Mouse (Mus musculus) stomach, embryonic 14.5 days (tissue): ENCODE data around the gene Creb3l1. TPM values are rescaled to one million over a fixed set of nuclear protein-coding genes. Genes with fewer than 3 reads are reported as not detected.

Experiments used
- ATAC-seq: fragments of 200-750 bp; cut with Nextera tagmentation; 2 replicates; pipeline ENCODE4 v1.8.0; 2017; ENCODE audit warnings: low read depth, moderate TSS enrichment; ENCODE audit not compliant: insufficient number of reproducible peaks, insufficient read depth, low FRiP score
- H3K27ac ChIP-seq: fragments of 300-500 bp; sonication (generic); 2 replicates; pipeline ENCODE4 v1.5.1; 2014; ENCODE audit warnings: mild to moderate bottlenecking, low read length, moderate library complexity, mixed read lengths
- H3K27me3 ChIP-seq: fragments of 300-500 bp; sonication (generic); 2 replicates; pipeline ENCODE4 v1.6.1; 2014; ENCODE audit warnings: low read length, control low read depth, mixed read lengths; ENCODE audit not compliant: control insufficient read depth, insufficient read depth
- H3K36me3 ChIP-seq: fragments of 300-500 bp; sonication (generic); 2 replicates; pipeline ENCODE4 v1.6.1; 2014; ENCODE audit warnings: mild to moderate bottlenecking, control low read depth, low read length, moderate library complexity, mixed read lengths; ENCODE audit not compliant: control insufficient read depth, insufficient read depth
- H3K4me1 ChIP-seq: fragments of 300-500 bp; sonication (generic); 2 replicates; pipeline ENCODE4 v1.6.1; 2014; ENCODE audit warnings: low read length, control low read depth, mixed read lengths; ENCODE audit not compliant: control insufficient read depth, insufficient read depth
- H3K4me2 ChIP-seq: fragments of 300-500 bp; sonication (generic); replicated peaks from 2 replicates; pipeline ENCODE4 v1.6.1; 2014; ENCODE audit warnings: low read depth, low read length, control low read depth
- H3K4me3 ChIP-seq: fragments of 300-500 bp; sonication (generic); 2 replicates; pipeline ENCODE4 v1.5.1; 2014; ENCODE audit warnings: low read depth, low read length, control low read depth
- H3K9ac ChIP-seq: fragments of 300-500 bp; sonication (generic); replicated peaks from 2 replicates; pipeline ENCODE4 v1.6.1; 2014; ENCODE audit warnings: low read depth, mild to moderate bottlenecking, control low read depth, low read length, moderate library complexity, mixed read lengths
- H3K9me3 ChIP-seq: fragments of 300-500 bp; sonication (generic); 2 replicates; pipeline ENCODE4 v1.6.1; 2016; ENCODE audit warnings: low read depth, low read length, control low read depth; ENCODE audit not compliant: control insufficient read depth
- WGBS: fragments of 180-500 bp; shearing (Covaris S2); extraction: QIAGEN DNeasy Blood & Tissue Kit; methylation state at CpG from one replicate; pipeline ENCODE4 v1.1.7; 2014; 5-methylcytosine and 5-hydroxymethylcytosine counted together
- polyA plus RNA-seq: library from polyadenylated mRNA; unstranded; fragments of >200 nt; fragmentation: Nextera tagmentation; extraction: Ambion mirVana; gene quantifications from 2 replicates; pipeline ENCODE4 v1.2.1, GENCODE M21; 2014

The Creb3l1 gene
- polyA plus RNA-seq, 1 experiment from 2014 or later, result 35.2 TPM

- Histone ChIP-seq H3K36me3 (no peaks in the 10 kb centered on the region), H3K4me2 (no peak overlapping the region), H3K27me3 (no peaks in the 10 kb centered on the region), H3K4me1 (peaks cover 49% of the 10 kb centered on the region), H3K9ac (no peak overlapping the region), H3K9me3 (no peaks in the 10 kb centered on the region), H3K27ac (no peak overlapping the region), H3K4me3 (no peak overlapping the region)
- 87% methylated on average over 6 of the region's 6 CpGs for WGBS
- ATAC-seq, result no peak
Observed at GRCm38 (mm10) chr2:92014248-92014647, 10.1 kb downstream of the Creb3l1 start.

GRCm38 (mm10) chr2:92012768-92013445, 11.4 kb downstream of the Creb3l1 start:
- Histone ChIP-seq H3K27me3 (no peaks in the 10 kb centered on the region), H3K27ac (peak overlapping the region; percentile 84), H3K9ac (no peak overlapping the region; the same call in 1 of the 2 replicates), H3K4me1 (peaks cover 44% of the 10 kb centered on the region), H3K9me3 (no peaks in the 10 kb centered on the region), H3K4me2 (peak overlapping the region; percentile 4; the same call in 1 of the 2 replicates), H3K4me3 (no peak overlapping the region), H3K36me3 (no peaks in the 10 kb centered on the region)
- 21% methylated on average over 8 of the region's 8 CpGs for WGBS
- ATAC-seq, result peak; percentile 64; the same call in 1 of the 2 replicates

- ATAC-seq, result no peak
- Histone ChIP-seq H3K27me3 (no peaks in the 10 kb centered on the region), H3K4me3 (no peak overlapping the region), H3K27ac (peak overlapping the region; percentile 84), H3K4me2 (0 out of 2 replicates have a peak overlapping the region, but pooled peaks have one; percentile 1), H3K9me3 (no peaks in the 10 kb centered on the region), H3K4me1 (peaks cover 40% of the 10 kb centered on the region), H3K36me3 (no peaks in the 10 kb centered on the region), H3K9ac (no peak overlapping the region)
- WGBS, result 71% methylated on average over 12 of the region's 12 CpGs
Observed at GRCm38 (mm10) chr2:92011424-92012353, 12.6 kb downstream of the Creb3l1 start.

GRCm38 (mm10) chr2:92008623-92009404, 15.5 kb downstream of the Creb3l1 start:
- H3K4me2 ChIP-seq, result peak overlapping the region; percentile 83

GRCm38 (mm10) chr2:92007933-92008622, 16.2 kb downstream of the Creb3l1 start:
- Histone ChIP-seq H3K9me3 (no peaks in the 10 kb centered on the region), H3K9ac (peak overlapping the region; percentile 50), H3K36me3 (no peaks in the 10 kb centered on the region), H3K27ac (peak overlapping the region; percentile 88), H3K4me2 (peak overlapping the region; percentile 83), H3K4me3 (peak overlapping the region; percentile 37), H3K4me1 (peaks cover 46% of the 10 kb centered on the region), H3K27me3 (no peaks in the 10 kb centered on the region)
- under 1% methylated on average over 33 of the region's 34 CpGs for WGBS
- ATAC-seq, result peak; percentile 94

More at GRCm38 (mm10) chr2:92008623-92009404, 15.5 kb downstream of the Creb3l1 start:
- Histone ChIP-seq H3K36me3 (no peaks in the 10 kb centered on the region), H3K9ac (peak overlapping the region; percentile 50), H3K4me1 (peaks cover 49% of the 10 kb centered on the region), H3K9me3 (no peaks in the 10 kb centered on the region), H3K4me3 (peak overlapping the region; percentile 37), H3K27me3 (no peaks in the 10 kb centered on the region), H3K27ac (peak overlapping the region; percentile 88)
- ATAC-seq, result peak; percentile 4; the same call in 1 of the 2 replicates
- 3% methylated on average over 20 of the region's 20 CpGs for WGBS

GRCm38 (mm10) chr2:92006983-92007921, 17.1 kb downstream of the Creb3l1 start:
- H3K4me2 ChIP-seq, result peak overlapping the region; percentile 83
- H3K4me3 ChIP-seq, result peak overlapping the region; percentile 37
- peaks cover 38% of the 10 kb centered on the region for H3K4me1 ChIP-seq
- H3K9ac ChIP-seq, result no peak overlapping the region; the same call in 1 of the 2 replicates
- 2% methylated on average over 28 of the region's 28 CpGs for WGBS
- no peaks in the 10 kb centered on the region for H3K27me3 ChIP-seq
- ATAC-seq, result peak; percentile 44; the same call in 1 of the 2 replicates
- H3K27ac ChIP-seq, result peak overlapping the region; percentile 88
- H3K36me3 ChIP-seq, result no peaks in the 10 kb centered on the region
- no peaks in the 10 kb centered on the region for H3K9me3 ChIP-seq

GRCm38 (mm10) chr2:92006491-92006890, 17.8 kb downstream of the Creb3l1 start:
- no peaks in the 10 kb centered on the region for H3K27me3 ChIP-seq
- H3K36me3 ChIP-seq, result no peaks in the 10 kb centered on the region; the same call in 1 of the 2 replicates
- H3K27ac ChIP-seq, result peak overlapping the region; percentile 27; the same call in 1 of the 2 replicates
- WGBS, result 45% methylated on average over 6 of the region's 6 CpGs
- peaks cover 30% of the 10 kb centered on the region for H3K4me1 ChIP-seq
- no peaks in the 10 kb centered on the region for H3K9me3 ChIP-seq
- H3K4me3 ChIP-seq, result no peak overlapping the region
- H3K9ac ChIP-seq, result no peak overlapping the region
- no peak for ATAC-seq
- peak overlapping the region; percentile 83 for H3K4me2 ChIP-seq
